Mouse (Mus musculus): ENCODE data around the gene Prps1l1.

DNA sequence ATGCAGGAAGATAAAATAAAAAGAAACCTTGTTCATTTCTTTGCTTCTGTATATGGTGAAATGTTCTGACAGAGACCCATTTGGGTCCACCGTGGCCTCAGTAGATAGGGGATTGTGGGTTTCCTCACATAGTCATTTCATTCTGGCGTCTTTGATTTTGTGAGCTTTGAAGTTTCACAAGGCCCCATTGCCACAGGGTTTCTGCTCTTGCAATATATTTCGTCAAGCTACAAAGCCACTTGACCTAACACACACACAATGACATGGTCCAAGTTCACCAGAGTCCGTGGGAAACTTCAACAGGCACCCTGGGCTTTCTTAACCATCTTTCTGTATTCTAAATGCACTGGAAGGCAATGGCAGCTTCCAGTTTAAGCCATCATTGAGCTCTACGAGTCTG, 1.3 kb downstream of the Prps1l1 start:
- no peak for TF ChIP-seq GATA1 (IDR thresholded peaks at IDR 0.05; ENCODE audit: borderline replicate concordance, low read length)
- TF ChIP-seq FLI1 (IDR thresholded peaks at IDR 0.05; ENCODE audit: low read length), result no peak

Data from megakaryocyte, embryonic 14.5 days (primary cell).